Comparison of ENCODE assay signal across 19 mouse cellular contexts in genomic region chr2:19734164-19734870, GRCm38 (mm10).
DNase-seq lines count a peak whose midpoint lies in the region.
"Had no signal": no experiment of that assay in that cellular context is flagged by ENCODE, and none has a peak within 500 bp of the region (broad histone marks: within the 10 kb centered on the region; RNA-seq: fewer than 3 reads in every experiment).

No protein-coding gene starts in this region.

- no peaks in the 10 kb centered on the region for H3K4me1 ChIP-seq in heart, embryonic 10.5 days
- H3K4me1 ChIP-seq: forebrain, embryonic 13.5 days had no signal

- H3K4me3 ChIP-seq in heart, embryonic 10.5 days = no peak overlapping the region
- H3K4me3 ChIP-seq: forebrain, embryonic 13.5 days; layer of hippocampus, adult 2 months; limb, embryonic 10.5 days had no signal

- H3K9me3 ChIP-seq in heart, embryonic 10.5 days = no peaks in the 10 kb centered on the region
- H3K9me3 ChIP-seq: forebrain, embryonic 13.5 days; G1E; limb, embryonic 10.5 days had no signal

- no peak overlapping the region for H3K27ac ChIP-seq in heart, embryonic 10.5 days
- H3K27ac ChIP-seq: forebrain, embryonic 13.5 days; layer of hippocampus, adult 2 months; limb, embryonic 10.5 days had no signal

- H3K36me3 ChIP-seq in heart, embryonic 10.5 days = no peaks in the 10 kb centered on the region
- H3K36me3 ChIP-seq: G1E; limb, embryonic 10.5 days had no signal

- WGBS in heart, embryonic 10.5 days = 75% methylated on average over 12 of the region's 12 CpGs

- H3K27me3 ChIP-seq in heart, embryonic 10.5 days (ENCODE audit: insufficient read depth, poor library complexity, severe bottlenecking) = no peaks in the 10 kb centered on the region
- H3K27me3 ChIP-seq: forebrain, embryonic 13.5 days had no signal

- DNase-seq in heart, adult 11 months = peak; percentile 83
- DNase-seq in heart, adult 8-10 months (ENCODE audit: low spot score) = no peak
- peak; percentile 8 to 17 for DNase-seq in CD8-positive naive resting alpha-beta T cell, adult 2 months (ENCODE audit: low read depth in 2 of 2, low spot score in 2 of 2)
- DNase-seq in spleen, postnatal 36 days (ENCODE audit: low spot score in 2 of 2) = peak; percentile 37 to 53
- DNase-seq in thymus, postnatal 14 days = peak; percentile 80
- DNase-seq in layer of hippocampus, adult 18-20 months (ENCODE audit: low spot score in 2 of 2) = no peak
- no peak for DNase-seq in heart, embryonic 10.5 days (ENCODE audit: low spot score)
- no peak for DNase-seq in adrenal gland, adult 18-20 months (ENCODE audit: low spot score in 2 of 2)
- DNase-seq: adrenal gland, adult 2 months; cerebellum, postnatal 14 days; gastrocnemius, postnatal 14 days; heart, postnatal 14 days; kidney, adult 9 months; lung, adult 2 months; lung, postnatal 4 days had no signal

Comparison
In these comparisons a context has a peak if more than half of its experiments do, and no peak if none do; other contexts are left out.
1. DNase-seq: peak in heart, adult 11 months (single experiment), CD8-positive naive resting alpha-beta T cell, adult 2 months (2 of 2), spleen, postnatal 36 days (2 of 2) and thymus, postnatal 14 days (single experiment); none in heart, adult 8-10 months (single experiment), layer of hippocampus, adult 18-20 months (0 of 2), heart, embryonic 10.5 days (single experiment) and adrenal gland, adult 18-20 months (0 of 2).